Mouse (Mus musculus): ENCODE data around the gene Bsg. TPM values are rescaled to one million over a fixed set of nuclear protein-coding genes. Genes with fewer than 3 reads are reported as not detected.

Gene Bsg
- polyA plus RNA-seq, 1 experiment from 2014 or later = 985 TPM

DNA sequence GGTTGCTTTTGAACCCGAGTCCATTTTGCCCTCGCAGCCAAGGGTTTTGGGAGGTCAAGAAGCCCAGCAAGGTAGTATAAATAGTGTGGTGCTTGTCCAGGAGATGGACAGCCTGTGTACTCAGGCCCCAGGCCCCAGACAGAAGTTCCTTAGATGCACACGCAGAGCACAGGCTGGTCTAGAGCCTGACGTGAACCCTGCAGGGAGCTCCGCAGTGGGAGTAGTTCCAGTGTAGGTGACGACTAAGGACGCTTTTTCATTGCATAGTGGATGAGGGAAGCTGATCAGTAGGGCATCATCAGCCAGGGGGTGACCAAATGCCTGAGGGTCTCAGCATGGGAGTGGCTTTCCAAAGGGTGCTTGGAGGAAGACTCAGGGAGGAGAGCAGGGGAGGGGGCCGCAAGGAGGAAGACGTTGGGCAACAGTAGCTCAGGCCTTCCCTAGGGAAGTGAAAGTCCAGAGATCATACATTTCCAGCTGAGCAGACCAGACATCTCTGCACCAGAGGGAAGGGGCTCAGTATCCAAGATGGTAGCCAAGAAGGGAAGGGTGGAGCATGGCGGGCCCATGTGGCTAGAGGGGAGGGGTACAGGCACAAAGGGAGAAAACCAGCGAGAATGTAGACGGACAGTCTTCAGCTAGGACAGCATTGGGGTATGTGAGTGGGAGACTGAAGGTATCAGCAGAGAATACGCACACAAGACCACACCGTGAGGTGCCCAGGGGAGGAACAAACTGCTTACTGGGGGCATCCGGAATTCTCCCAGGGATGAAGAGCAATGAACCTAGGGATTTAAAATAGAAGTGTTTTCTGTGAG, 34.0 kb upstream of the Bsg start:
- WGBS = 33% methylated on average over 15 of the region's 15 CpGs

DNA sequence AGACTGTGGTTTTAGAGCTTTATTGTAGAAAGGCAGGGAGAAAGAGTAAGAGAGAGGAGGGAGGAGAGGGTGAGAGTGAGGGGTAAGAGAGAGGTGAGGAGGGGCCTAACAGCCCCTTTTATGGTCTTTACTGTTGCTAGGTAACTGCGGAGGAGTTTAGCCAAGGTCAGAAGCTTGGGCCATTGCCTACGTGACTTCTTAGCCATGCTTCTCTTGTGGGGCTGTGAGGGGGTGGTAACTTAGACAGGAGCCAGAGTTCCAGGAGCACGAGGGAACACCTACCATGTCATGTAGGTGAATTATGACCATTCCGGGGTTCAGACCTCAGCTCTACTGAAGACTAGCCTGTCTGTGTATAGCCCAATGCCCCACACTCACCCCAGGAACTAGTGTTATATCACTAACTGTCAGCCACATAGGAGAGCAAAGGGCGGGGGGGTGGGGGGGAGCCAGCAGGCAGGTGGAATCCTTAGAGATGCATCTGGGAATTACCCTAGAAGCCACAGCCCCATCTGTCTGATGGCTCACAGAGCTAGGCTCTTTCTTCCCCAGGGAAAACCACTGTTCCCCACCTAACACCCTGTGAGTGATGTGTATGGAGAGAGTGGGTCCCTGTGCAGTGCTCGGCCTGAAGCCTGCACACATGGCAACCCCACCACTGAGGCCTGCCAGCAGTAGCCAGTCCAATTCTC, 32.7 kb upstream of the Bsg start:
- ATAC-seq (ENCODE audit: low FRiP score, low read depth) = no peak
- peak overlapping the region; percentile 87 for H3K4me2 ChIP-seq
- H3K27ac ChIP-seq (replicated peaks) = no peak overlapping the region
- H3K4me1 ChIP-seq (replicated peaks) = peaks cover 27% of the 10 kb centered on the region
- no peak overlapping the region for H3K9ac ChIP-seq
- 57% methylated on average over 6 of the region's 6 CpGs for WGBS
- H3K36me3 ChIP-seq = no peaks in the 10 kb centered on the region; the same call in 1 of the 2 replicates
- 0 out of 2 replicates have a peak overlapping the region, but pooled peaks have one; percentile 78 for H3K4me3 ChIP-seq
- no peaks in the 10 kb centered on the region for H3K9me3 ChIP-seq
- no peaks in the 10 kb centered on the region for H3K27me3 ChIP-seq

More for the DNA sequence above, 34.0 kb upstream of the Bsg start:
- Histone ChIP-seq H3K36me3 (no peaks in the 10 kb centered on the region), H3K9me3 (no peaks in the 10 kb centered on the region), H3K4me1 (replicated peaks) (peaks cover 27% of the 10 kb centered on the region), H3K4me2 (peak overlapping the region; percentile 87), H3K27me3 (no peaks in the 10 kb centered on the region), H3K4me3 (peak overlapping the region; percentile 78), H3K27ac (replicated peaks) (peak overlapping the region; percentile 97), H3K9ac (peak overlapping the region; percentile 86)
- ATAC-seq (ENCODE audit: low FRiP score, low read depth) = peak; percentile 25

DNA sequence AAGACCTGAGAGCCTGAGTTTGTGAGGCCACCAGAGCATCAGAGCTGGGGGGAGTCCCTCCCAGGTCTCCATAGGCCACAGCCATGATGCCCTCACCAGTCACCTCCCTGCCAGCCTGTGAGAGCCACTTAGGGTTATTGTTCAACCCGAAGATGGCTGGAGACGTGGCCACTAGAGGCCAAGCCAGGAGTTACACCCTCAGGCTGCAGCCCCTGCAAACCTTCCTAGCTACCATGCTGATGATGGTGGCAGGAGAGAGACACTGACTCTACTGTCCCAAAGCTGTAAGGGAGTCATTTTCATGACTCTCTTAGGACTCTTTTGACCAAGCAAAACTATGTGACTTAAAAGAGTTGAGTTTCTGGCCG, 32.2 kb upstream of the Bsg start:
- Histone ChIP-seq H3K27me3 (no peaks in the 10 kb centered on the region), H3K4me1 (replicated peaks) (peaks cover 27% of the 10 kb centered on the region), H3K27ac (replicated peaks) (no peak overlapping the region), H3K9me3 (no peaks in the 10 kb centered on the region), H3K4me2 (no peak overlapping the region), H3K36me3 (no peaks in the 10 kb centered on the region; the same call in 1 of the 2 replicates), H3K9ac (no peak overlapping the region), H3K4me3 (no peak overlapping the region)
- no peak for ATAC-seq (ENCODE audit: low FRiP score, low read depth)
- WGBS = 53% methylated on average over 3 of the region's 3 CpGs

DNA sequence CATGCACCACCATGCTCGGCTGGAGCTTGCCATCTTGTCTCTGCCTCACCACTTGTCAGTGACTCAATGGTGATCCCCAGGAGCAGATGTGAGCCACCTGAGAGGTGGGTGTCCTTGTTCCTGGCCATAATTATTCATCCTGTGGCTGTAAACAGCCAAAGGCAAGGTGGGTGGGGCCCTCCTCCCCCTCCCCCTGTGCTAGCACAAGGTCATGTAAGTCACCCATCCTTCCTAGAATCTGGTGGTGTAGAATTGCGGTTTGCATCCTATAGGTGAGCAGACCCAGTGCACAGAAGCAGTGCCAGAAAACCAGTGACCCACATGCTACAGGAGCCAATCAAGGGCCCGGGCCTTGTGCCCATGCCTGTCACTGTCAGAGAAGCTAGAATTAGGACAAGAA, 31.2 kb upstream of the Bsg start:
- Histone ChIP-seq H3K4me3 (no peak overlapping the region), H3K9ac (no peak overlapping the region), H3K27me3 (no peaks in the 10 kb centered on the region), H3K36me3 (no peaks in the 10 kb centered on the region; the same call in 1 of the 2 replicates), H3K4me1 (replicated peaks) (peaks cover 24% of the 10 kb centered on the region), H3K4me2 (no peak overlapping the region), H3K27ac (replicated peaks) (no peak overlapping the region), H3K9me3 (no peaks in the 10 kb centered on the region)
- ATAC-seq (ENCODE audit: low FRiP score, low read depth) = no peak
- 90% methylated on average over 3 of the region's 3 CpGs for WGBS

DNA sequence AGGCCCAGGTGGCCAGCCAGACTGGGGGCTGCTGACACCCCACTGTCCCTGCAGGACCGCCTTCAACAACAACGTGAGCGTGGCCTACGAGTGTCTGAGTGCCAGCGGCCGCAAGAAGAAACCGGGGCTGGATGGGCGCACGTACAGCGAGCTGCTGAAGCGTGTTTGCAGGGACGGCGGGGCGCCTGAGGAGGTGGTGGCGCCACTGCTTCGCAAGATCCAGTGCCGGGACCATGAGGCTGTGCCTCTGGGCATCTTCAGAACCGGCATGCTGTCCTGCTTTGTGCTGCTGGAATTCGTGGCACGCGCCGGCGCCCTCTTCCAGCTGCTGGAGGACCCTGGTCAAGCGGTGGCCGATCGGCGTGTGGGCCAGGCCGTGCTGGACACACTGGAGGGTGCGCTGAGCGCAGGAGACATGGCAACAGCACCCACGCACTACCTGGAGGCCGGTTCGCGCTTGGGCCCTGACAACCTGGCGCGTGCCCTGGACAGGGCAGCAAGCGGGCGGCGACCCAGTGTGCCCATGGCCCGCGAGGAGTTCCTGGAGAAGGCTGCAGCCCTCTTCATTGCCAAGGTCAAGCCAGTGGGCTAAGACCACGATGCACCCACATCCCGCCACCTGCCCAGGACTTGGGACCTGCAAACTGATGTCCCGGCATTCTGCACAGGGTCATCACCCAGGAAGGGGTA, 28.8 kb upstream of the Bsg start:
- no peaks in the 10 kb centered on the region for H3K9me3 ChIP-seq
- no peak for ATAC-seq (ENCODE audit: low FRiP score, low read depth)
- no peaks in the 10 kb centered on the region for H3K27me3 ChIP-seq
- H3K27ac ChIP-seq (replicated peaks) = no peak overlapping the region
- WGBS = 54% methylated on average over 44 of the region's 44 CpGs
- H3K4me2 ChIP-seq = no peak overlapping the region
- no peaks in the 10 kb centered on the region; the same call in 1 of the 2 replicates for H3K36me3 ChIP-seq
- H3K9ac ChIP-seq = no peak overlapping the region
- H3K4me3 ChIP-seq = no peak overlapping the region
- H3K4me1 ChIP-seq (replicated peaks) = peaks cover 13% of the 10 kb centered on the region

DNA sequence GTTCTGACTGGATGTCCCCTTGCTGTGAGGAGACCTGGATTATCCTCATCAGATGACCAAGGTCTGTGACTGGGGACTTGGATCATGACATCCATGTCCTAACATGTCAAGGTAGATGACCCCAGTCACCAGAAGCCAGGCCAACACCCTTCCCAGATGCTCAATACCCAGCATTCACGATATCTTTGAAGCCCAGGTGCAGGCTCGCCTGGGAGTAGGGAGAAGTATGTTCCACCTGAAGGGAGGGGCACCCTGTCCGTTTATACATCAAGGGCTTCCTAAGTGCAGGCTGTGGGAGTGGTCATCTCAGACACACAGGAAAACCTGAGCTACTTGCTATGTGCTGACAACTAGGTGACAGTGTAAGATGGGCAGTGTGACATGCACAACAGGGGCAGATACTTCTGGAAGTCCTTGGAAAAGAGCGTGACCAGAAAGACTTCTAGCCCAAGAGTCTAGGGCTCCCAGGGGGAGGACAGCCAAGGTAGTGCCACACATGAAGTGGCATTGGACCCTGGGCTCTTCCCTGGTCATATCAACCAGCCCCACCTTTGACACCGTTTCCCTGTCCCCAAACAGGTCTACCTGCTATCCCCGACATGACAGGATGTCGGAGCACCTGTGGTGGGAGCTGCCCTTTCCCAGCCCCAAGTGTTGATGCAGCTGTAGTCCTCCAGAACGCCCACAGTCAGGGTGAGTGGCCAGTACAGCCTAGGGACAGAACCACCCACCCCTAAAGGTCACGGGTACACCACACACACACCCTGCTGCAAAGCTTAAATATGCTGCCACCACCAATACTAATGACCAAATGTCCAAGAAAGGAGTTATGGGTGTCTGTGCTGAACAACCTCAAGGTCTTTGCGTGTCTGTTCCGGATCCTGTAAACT, 23.4 kb upstream of the Bsg start:
- peak overlapping the region; percentile 85 for H3K4me2 ChIP-seq
- H3K27ac ChIP-seq (replicated peaks) = peak overlapping the region; percentile 88
- WGBS = 39% methylated on average over 11 of the region's 11 CpGs
- H3K9ac ChIP-seq = peak overlapping the region; percentile 46
- H3K4me3 ChIP-seq = peak overlapping the region; percentile 64
- peaks cover 13% of the 10 kb centered on the region for H3K36me3 ChIP-seq
- H3K27me3 ChIP-seq = no peaks in the 10 kb centered on the region
- no peaks in the 10 kb centered on the region for H3K9me3 ChIP-seq
- peak; percentile 20 for ATAC-seq (ENCODE audit: low FRiP score, low read depth)
- H3K4me1 ChIP-seq (replicated peaks) = peaks cover 24% of the 10 kb centered on the region

DNA sequence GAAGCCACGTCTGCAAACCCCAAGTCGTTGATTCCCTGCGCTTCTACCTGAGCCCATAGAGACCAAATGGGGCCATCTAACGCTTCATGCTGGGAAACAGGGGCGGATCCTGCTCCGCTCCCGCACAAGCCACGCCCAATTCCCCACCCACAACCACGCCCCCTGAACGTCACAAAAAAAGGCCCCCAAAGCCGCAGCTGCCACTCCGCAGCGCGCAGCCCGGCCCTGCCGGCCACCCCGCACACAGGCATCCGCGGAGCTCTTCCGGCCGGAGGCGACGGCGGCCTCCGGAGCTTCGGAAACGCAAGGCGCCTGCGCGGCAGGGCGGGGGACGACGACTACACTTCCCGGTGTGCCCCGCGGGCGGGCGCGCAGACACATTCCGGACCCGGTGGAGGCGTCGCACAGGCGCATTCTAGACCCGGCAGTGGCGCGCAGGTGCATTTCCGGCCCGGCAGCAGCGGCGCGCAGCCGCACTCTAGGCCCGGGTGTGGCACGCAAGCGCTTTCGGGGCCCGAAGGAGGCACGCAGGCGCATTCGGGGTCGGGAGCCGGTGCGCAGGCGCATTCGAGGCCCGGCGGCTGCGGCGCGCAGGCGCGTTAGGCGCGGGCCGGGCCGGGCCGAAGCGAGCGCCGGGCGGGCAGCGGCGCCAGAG, 22.6 kb upstream of the Bsg start, which contains the start of gene Cdc34:
Gene Cdc34, plus strand, starts transcription at position 605 of the 655 bp plus-strand sequence.
- Histone ChIP-seq H3K4me1 (replicated peaks) (peaks cover 24% of the 10 kb centered on the region), H3K9ac (peak within 1 kb of the TSS; percentile 60), H3K27ac (replicated peaks) (peak within 1 kb of the TSS; percentile 88), H3K27me3 (no peaks in the 10 kb centered on the region), H3K9me3 (no peaks in the 10 kb centered on the region), H3K4me2 (peak within 1 kb of the TSS; percentile 85), H3K36me3 (peaks cover 21% of the 10 kb centered on the region), H3K4me3 (peak within 1 kb of the TSS; percentile 64)
- WGBS = under 1% methylated on average over 56 of the region's 84 CpGs
- ATAC-seq (ENCODE audit: low FRiP score, low read depth) = peak; percentile 93

DNA sequence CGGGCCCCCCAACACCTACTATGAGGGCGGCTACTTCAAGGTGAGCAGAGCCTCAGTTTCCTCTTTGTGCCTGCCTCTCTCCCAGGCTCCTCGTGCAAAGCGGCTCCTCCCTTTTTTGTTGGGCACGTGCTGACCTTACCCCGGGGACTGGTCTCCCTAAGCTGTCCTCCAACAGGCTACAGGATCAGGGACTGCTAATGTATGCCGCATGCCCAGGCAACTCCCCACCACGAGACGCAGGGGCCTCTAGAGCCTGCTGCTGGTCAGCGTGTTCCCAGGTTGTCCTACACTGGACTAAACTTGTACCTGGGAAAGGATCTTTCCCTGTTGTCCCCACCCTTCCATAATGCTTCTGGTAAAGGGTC, 21.8 kb upstream of the Bsg start:
- Histone ChIP-seq H3K36me3 (peaks cover 29% of the 10 kb centered on the region), H3K9me3 (no peaks in the 10 kb centered on the region), H3K4me1 (replicated peaks) (peaks cover 24% of the 10 kb centered on the region), H3K27ac (replicated peaks) (peak overlapping the region; percentile 78), H3K4me3 (peak overlapping the region; percentile 64), H3K9ac (peak overlapping the region; percentile 60), H3K27me3 (no peaks in the 10 kb centered on the region), H3K4me2 (peak overlapping the region; percentile 85)
- 0% methylated on average over 10 of the region's 10 CpGs for WGBS
- ATAC-seq (ENCODE audit: low FRiP score, low read depth) = peak; percentile 9

DNA sequence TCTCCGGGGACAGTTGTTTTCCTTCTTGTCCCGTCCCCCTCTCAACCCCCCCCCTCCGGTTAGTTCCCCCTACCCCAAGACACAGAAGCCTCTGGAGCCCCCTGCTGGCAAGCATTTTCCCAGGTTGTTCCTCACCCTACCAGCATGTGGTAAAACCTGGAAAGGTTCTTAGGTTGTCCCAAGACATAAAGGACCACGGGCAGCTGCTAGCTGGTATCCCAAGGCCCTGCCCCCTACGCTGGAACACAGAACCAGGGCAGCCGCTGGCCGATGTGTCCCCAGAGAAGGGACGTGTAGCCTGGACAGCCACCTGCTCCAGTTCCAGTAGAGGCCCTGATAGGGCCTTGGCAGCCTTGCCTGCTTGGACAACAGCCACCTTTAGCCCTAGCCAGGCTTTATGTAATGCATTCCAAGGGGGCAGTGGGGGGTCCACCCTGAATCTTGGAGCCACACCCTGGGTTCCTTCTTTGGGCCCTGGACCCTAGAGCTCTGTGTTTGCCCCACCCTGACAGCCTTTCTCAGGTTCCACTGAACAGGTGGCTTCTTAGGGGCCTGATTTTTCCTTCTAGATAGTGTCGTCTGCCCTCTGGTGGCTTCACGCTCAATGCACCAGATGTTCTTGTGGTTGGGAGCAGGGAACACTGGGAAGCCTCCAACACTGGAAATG, 21.2 kb upstream of the Bsg start:
- Histone ChIP-seq H3K36me3 (peaks cover 33% of the 10 kb centered on the region), H3K4me2 (peak overlapping the region; percentile 85), H3K9me3 (no peaks in the 10 kb centered on the region), H3K9ac (peak overlapping the region; percentile 60), H3K27me3 (no peaks in the 10 kb centered on the region), H3K27ac (replicated peaks) (peak overlapping the region; percentile 78; the same call in 1 of the 2 replicates), H3K4me1 (replicated peaks) (peaks cover 24% of the 10 kb centered on the region), H3K4me3 (peak overlapping the region; percentile 64)
- ATAC-seq (ENCODE audit: low FRiP score, low read depth) = no peak
- 8% methylated on average over 10 of the region's 10 CpGs for WGBS

DNA sequence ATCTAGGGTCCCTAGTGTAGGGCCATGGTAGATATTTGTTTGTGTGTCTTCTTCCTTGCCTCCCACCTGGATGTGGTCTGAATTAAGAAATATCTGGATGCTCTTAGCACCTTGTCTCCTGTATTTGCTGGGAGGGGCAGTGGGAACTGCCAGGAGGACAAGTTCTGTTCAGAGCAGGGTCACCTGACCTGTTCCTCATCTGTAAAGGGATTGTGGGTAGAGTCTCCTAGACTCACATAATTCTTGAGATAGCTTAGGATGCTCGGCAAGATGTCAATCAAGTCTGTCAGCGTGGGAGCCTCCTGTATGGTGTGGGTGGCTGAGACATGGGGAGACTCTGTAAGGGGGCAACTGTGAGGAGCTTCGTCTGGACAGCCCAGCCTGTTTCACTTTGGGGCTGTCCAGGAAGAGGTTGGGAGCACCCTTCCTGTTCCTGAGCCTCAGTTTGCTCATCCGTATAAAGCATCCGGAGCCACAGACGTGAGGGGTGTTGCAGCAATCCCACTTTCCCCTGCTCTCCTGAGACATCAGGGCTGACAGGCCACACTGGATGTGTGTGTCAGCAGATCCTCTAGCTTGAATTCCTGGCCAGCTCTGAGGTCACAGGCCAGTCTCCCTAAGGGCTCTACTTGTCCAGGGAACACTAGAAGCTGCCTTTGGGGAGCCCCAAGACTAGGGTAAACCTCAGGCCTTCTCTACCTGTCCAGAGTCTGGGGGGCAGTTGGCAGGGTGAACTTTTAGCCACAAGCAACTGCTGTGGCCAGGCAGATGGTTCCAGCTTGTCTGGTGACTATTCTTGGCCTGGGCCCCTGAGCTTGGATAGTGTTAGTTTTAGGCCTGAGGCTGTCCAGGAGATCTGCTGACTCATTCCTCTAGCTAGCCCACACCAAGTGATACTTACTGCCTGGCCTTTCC, 20.3 kb upstream of the Bsg start:
- Histone ChIP-seq H3K4me3 (peak overlapping the region; percentile 64), H3K9me3 (no peaks in the 10 kb centered on the region), H3K27me3 (no peaks in the 10 kb centered on the region), H3K27ac (replicated peaks) (no peak overlapping the region), H3K4me1 (replicated peaks) (peaks cover 24% of the 10 kb centered on the region), H3K9ac (0 out of 2 replicates have a peak overlapping the region, but pooled peaks have one; percentile 60), H3K36me3 (peaks cover 43% of the 10 kb centered on the region), H3K4me2 (peak overlapping the region; percentile 85)
- WGBS = 89% methylated on average over 6 of the region's 6 CpGs
- no peak for ATAC-seq (ENCODE audit: low FRiP score, low read depth)
